Mouse (Mus musculus) urinary bladder, postnatal 4 days (tissue): Measurements from ENCODE around the gene Pnck.

ENCODE experiments used
- DNase-seq, 2 experiments: peaks; one replicate each; pipeline ENCODE4 v3.0.0; 2021 to 2022; ENCODE audit warnings: low spot score in 2 of 2

Pnck gene

GRCm38 (mm10) chrX:73659575-73660283 lies at the start of gene Pnck:
TSS of gene Pnck (minus strand) at chrX:73660117.
- DNase-seq, result peak in 1 of 2 experiments; percentile 59

- DNase-seq, result no peak
Measured at GRCm38 (mm10) chrX:73700472-73700871, 40.6 kb upstream of the Pnck start.

- DNase-seq, result peak in 1 of 2 experiments; percentile 26
Measured at GRCm38 (mm10) chrX:73690917-73691629, 31.2 kb upstream of the Pnck start.

DNA sequence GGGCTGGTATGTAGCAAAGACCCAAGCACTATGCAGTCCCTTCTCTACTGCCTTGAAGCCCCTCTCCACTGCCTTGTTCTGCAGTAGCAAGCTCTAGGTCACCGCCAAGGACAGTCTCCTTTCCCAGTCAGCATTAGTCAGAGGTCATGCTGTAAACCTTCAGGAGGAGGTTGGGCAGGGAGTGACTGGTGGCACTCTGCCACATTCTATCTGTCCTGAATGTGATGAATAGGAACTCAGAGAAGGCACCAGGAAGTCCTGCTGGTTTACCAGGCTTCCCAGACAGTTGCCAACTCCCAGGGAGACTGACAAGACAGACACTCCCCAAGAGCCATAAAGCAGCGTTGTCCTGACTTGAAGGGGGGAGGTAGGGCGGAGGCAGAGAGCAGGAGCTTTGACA lies 25.7 kb upstream of the Pnck start:
- DNase-seq, result peak in 1 of 2 experiments; percentile 26

GRCm38 (mm10) chrX:73684978-73685377 lies 25.1 kb upstream of the Pnck start:
- DNase-seq, result no peak

GRCm38 (mm10) chrX:73684156-73684555 lies 24.2 kb upstream of the Pnck start:
- no peak for DNase-seq

DNA sequence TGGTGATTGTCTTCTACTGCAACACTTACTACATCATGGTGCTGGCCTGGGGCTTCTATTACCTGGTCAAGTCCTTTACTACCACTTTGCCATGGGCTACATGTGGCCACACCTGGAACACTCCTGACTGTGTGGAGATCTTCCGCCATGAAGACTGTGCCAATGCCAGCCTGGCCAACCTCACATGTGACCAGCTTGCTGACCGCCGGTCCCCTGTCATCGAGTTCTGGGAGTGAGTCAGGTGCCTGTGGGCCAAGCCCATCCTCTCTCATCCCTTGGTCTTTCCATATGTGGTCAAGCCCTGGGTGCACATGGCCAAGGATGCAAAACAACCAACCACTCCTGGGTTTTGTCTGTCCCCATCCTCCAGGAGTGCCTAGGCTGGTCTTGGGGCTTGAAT lies 16.8 kb upstream of the Pnck start:
- DNase-seq, result no peak

DNA sequence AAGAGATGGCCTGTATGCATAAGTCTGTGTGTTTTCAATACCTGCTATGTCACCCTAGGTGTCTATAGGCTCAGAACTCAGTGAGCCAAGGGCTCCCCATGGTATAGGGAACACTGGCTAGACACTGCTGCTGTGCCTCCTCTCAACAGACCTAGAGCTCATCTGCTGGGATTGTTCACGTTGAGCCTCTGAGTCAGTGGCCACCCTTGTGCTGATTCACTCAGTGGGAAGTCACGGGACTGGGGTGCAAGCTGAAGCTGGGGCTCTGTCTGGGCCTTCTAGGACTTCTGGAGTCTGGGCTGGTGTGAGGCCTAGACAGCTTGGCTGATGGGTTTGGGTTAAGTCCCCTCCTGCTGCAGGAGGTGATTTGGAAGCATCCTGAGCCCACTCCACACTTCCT lies 15.3 kb upstream of the Pnck start:
- DNase-seq, result no peak

DNA sequence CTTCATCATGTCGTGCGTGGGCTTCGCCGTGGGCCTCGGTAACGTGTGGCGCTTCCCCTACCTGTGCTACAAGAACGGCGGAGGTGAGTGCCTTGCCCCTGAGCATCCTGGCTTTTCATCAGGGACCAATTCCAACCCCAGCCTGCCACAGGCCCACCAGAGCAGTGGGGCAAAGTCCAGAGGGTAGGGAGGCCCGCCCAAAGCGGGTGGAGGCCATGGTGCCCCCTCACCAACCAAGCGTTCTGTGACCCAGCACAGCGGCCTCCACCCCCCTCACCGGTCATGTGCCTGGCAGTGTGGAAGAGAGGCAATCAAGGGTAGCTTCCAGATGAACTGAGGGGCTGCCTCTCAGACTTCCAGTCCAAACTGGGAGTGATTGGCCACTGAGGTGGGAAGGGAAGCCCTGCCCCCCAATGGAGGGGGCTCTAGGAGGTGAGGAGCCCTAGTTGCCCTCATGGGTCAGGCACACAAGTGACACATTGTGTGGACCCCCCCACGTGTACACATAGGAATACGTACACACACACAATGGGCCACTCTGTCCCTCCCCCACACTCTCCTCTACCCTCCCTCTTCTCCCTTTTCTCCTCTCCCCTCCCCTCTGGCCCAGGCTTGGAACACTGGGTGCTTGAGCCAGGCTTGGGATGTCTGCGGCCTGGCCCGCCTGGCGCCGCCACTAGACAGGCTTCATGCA lies 14.2 kb upstream of the Pnck start:
- DNase-seq, result peak in 1 of 2 experiments; percentile 24

DNA sequence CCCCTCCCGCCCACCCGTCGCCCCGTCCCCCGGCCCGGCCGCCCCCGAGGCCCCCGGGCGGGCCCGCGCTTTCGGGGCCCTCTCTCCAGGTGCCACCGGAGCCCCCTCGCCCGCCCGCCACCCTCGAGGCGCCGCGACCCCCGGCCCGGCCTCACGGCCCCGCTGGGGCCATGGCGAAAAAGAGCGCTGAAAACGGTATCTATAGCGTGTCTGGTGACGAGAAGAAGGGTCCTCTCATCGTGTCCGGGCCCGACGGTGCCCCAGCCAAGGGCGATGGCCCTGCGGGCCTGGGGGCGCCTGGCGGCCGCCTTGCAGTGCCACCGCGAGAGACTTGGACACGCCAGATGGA lies 13.7 kb upstream of the Pnck start:
- DNase-seq, result no peak

DNA sequence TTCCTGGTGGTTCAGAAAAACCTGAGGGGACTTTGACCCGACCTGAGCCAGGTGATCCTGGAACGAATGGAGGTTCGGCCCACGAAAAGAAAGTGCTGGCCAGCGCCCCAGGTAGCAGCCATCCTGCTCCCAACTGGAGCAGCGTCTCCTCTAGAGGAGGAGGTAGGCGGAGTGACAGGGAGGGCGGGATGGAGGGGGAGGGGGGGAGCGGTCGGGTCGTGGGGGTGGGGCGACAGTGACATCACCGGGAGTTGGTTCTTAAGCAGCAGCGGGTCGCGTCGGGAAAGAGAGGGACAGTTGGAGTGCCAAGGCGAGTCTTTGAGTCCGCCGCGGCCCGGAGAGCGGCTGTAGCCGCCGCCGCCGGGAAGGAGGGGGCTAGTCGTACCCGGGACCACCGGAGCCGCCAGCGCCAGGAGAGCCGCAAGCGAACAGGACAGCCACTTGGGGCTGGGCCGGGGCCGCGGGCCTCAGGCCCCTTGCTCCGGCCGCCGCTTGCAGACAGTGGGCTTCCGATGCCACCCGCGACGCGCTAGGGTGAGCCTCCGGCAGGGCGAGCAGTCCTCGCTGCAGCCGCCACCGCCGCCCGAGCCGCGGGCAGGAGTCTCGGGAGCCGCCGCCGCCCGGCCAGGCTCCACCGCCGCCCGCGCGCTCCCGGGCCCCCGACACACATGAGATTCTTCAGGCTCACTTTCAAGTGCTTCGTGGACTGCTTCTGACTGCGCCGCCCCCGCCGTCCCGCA lies 13.1 kb upstream of the Pnck start, which contains the start of gene Slc6a8:
Gene Slc6a8, plus strand, starts transcription at position 272 of the 740 bp plus-strand sequence.
- DNase-seq, result peak in 1 of 2 experiments; percentile 49

- DNase-seq, result no peak
Measured at GRCm38 (mm10) chrX:73672031-73672431, 12.1 kb upstream of the Pnck start.

GRCm38 (mm10) chrX:73663143-73663542 lies 3.2 kb upstream of the Pnck start:
- no peak for DNase-seq

GRCm38 (mm10) chrX:73660284-73660665 lies 358 bp upstream of the Pnck start:
- DNase-seq, result no peak

GRCm38 (mm10) chrX:73658936-73659574 lies 862 bp downstream of the Pnck start:
- DNase-seq, result no peak

- DNase-seq, result no peak
Measured at GRCm38 (mm10) chrX:73658391-73658790, 1.5 kb downstream of the Pnck start.

GRCm38 (mm10) chrX:73655529-73655928 lies 4.4 kb downstream of the Pnck start:
- no peak for DNase-seq

- DNase-seq, result peak in 1 of 2 experiments; percentile 42
Measured at GRCm38 (mm10) chrX:73654177-73654576, 5.7 kb downstream of the Pnck start.

GRCm38 (mm10) chrX:73653392-73653791 lies 6.5 kb downstream of the Pnck start:
- DNase-seq, result no peak

- DNase-seq, result no peak
Measured at GRCm38 (mm10) chrX:73650869-73651268, 9.0 kb downstream of the Pnck start.

DNA sequence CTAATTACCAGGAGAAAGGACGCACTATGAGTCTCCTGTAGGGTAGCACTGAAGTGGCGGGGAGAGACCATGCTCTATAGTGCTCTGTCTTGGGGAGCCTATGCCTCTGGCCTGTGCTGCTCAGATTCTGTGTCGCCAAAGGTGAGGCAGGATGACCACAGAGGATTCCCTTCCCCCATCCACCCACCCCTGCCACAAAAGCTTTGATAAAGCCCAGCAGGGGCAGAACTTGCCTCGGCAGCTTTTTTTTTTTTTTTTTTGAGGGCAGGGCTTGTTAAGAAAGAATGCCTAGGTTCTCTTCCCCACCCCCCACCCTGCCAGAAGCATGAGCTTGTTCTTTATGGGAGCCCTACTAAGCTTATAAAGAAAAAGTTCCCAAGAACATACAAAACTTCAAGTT lies 14.8 kb downstream of the Pnck start:
- no peak for DNase-seq
